Mouse (Mus musculus): Measurements from ENCODE around the gene Atxn3.

DNA sequence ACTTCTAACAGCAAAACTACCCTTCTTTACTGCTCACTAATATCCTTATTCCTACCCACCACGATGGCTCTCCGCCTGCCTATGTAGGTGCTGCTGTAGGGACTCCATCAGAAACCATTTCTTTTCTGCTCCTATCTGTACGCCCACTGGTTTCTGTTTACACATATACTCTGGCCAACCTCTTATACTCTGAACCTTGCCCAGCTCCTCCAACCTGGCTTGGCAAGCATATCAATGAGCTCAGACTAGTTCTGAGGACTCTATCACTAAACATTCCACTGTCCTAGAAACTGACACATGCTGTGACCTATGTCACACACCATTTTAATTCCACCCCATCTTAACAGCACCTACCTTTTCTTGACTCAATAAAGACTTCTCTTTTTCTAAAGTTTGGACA lies 68.7 kb downstream of the Atxn3 start:
- TF ChIP-seq CHD2 (IDR thresholded peaks at IDR 0.05; ENCODE audit: low read depth, low read length) (no peak), MAFK (IDR thresholded peaks at IDR 0.05; ENCODE audit: insufficient read depth, low read depth, low read length) (no peak)
